Mouse (Mus musculus) liver, adult 2 months (tissue): ENCODE measurements around the gene Slc17a3.
A peak's percentile ranks its signal among the peaks of the same experiment; 100 is the strongest.

Experiments
- CTCF ChIP-seq: fragments of 200-500 bp; IDR thresholded peaks from 2 replicates; pipeline ENCODE4 v1.5.1; 2011; ENCODE audit warnings: low read depth, low read length, control low read depth
- POLR2A ChIP-seq: fragments of 200-500 bp; IDR thresholded peaks from 2 replicates; pipeline ENCODE4 v1.6.1; 2011; ENCODE audit warnings: low read length, control low read depth; ENCODE audit not compliant: insufficient read depth; ENCODE audit errors: extremely low read depth

- TF ChIP-seq POLR2A (peak; percentile 8; the same call in 1 of the 2 replicates), CTCF (no peak)
Observed at GRCm38 (mm10) chr13:23806422-23807052, 32.7 kb upstream of the Slc17a3 start, which contains the start of gene Slc17a2.
